Mouse (Mus musculus) embryonic facial prominence, embryonic 14.5 days (tissue): ENCODE results near the gene Prpf8. TPM values are rescaled to one million over a fixed set of nuclear protein-coding genes. Genes with fewer than 3 reads are reported as not detected.
A peak's percentile ranks its signal among the peaks of the same experiment; 100 is the strongest.

ENCODE experiments used
- ATAC-seq: fragments of 200-750 bp; cut with Nextera tagmentation; 2 replicates; pipeline ENCODE4 v1.8.0; 2017; ENCODE audit warnings: low read depth, moderate number of reproducible peaks, moderate TSS enrichment
- DNase-seq: peaks from one replicate; pipeline ENCODE4 v3.0.0-alpha.2; 2015; ENCODE audit warnings: low spot score
- H3K27ac ChIP-seq: fragments of 300-500 bp; sonication (generic); replicated peaks from 2 replicates; pipeline ENCODE4 v1.5.1; 2014; ENCODE audit warnings: low read depth, mild to moderate bottlenecking, low read length, moderate library complexity
- H3K27me3 ChIP-seq: fragments of 300-500 bp; sonication (generic); replicated peaks from 2 replicates; pipeline ENCODE4 v1.6.1; 2014; ENCODE audit warnings: low read length; ENCODE audit not compliant: control insufficient read depth, insufficient read depth
- H3K36me3 ChIP-seq: fragments of 300-500 bp; sonication (generic); 2 replicates; pipeline ENCODE4 v1.6.1; 2014; ENCODE audit warnings: low read length, mixed read lengths; ENCODE audit not compliant: control insufficient read depth, insufficient read depth
- H3K4me1 ChIP-seq: fragments of 300-500 bp; sonication (generic); 2 replicates; pipeline ENCODE4 v1.6.1; 2014; ENCODE audit warnings: antibody characterized with exemption, low read length; ENCODE audit not compliant: control insufficient read depth, insufficient read depth
- H3K4me2 ChIP-seq: fragments of 300-500 bp; sonication (generic); 2 replicates; pipeline ENCODE4 v1.6.1; 2014; ENCODE audit warnings: low read depth, mild to moderate bottlenecking, low read length, moderate library complexity, mixed read lengths
- H3K4me3 ChIP-seq: fragments of 300-500 bp; sonication (generic); 2 replicates; pipeline ENCODE4 v1.5.1; 2014; ENCODE audit warnings: low read depth, mild to moderate bottlenecking, low read length
- H3K9ac ChIP-seq: fragments of 300-500 bp; sonication (generic); 2 replicates; pipeline ENCODE4 v1.6.1; 2014; ENCODE audit warnings: low read depth, mild to moderate bottlenecking, low read length, moderate library complexity, mixed read lengths
- H3K9me3 ChIP-seq: fragments of 300-500 bp; sonication (generic); 2 replicates; pipeline ENCODE4 v1.6.1; 2016; ENCODE audit warnings: low read length; ENCODE audit not compliant: control insufficient read depth
- WGBS: fragments of 180-500 bp; shearing (Covaris S2); extraction: QIAGEN DNeasy Blood & Tissue Kit; methylation state at CpG from one replicate; pipeline ENCODE4 v1.1.7; 2014; 5-methylcytosine and 5-hydroxymethylcytosine counted together
- polyA plus RNA-seq: library from polyadenylated mRNA; unstranded; fragments of >200 nt; fragmentation: Nextera tagmentation; extraction: Ambion mirVana; gene quantifications from 2 replicates; pipeline ENCODE4 v1.2.1, GENCODE M21; 2014

Prpf8 gene
- polyA plus RNA-seq, 1 experiment from 2014 or later: 76.6 TPM

- H3K4me3 ChIP-seq: no peak overlapping the region
Measured at GRCm38 (mm10) chr11:75519834-75520633, 33.4 kb downstream of the Prpf8 start.

DNA sequence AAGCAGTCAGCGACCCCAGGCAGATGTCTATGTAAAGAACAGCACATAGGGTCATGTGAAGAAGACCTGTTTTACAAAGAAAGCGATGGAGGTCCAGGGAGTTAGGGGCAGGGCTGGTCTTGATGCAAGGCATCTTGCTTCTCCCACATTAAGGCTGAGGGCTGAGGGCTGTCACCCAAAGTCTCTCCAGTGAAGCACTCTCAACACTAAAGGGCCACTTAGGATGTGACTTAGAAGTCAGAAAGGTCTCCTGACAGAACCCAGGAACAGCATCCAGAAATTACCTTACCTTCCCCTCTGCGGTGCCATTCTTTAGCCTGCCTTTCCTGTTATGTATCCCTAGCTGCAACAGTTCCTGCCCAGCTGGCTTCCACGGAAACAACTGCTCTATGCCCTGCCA, 35.0 kb downstream of the Prpf8 start:
- WGBS: 91% methylated on average over 4 of the region's 4 CpGs
- H3K27ac ChIP-seq: no peak overlapping the region
- H3K9ac ChIP-seq: no peak overlapping the region
- H3K27me3 ChIP-seq: no peaks in the 10 kb centered on the region
- no peak overlapping the region for H3K4me3 ChIP-seq
- H3K36me3 ChIP-seq: no peaks in the 10 kb centered on the region
- no peak for ATAC-seq
- no peak overlapping the region for H3K4me2 ChIP-seq
- no peaks in the 10 kb centered on the region for H3K9me3 ChIP-seq
- no peaks in the 10 kb centered on the region for H3K4me1 ChIP-seq
- DNase-seq: no peak

More at GRCm38 (mm10) chr11:75519834-75520633, 33.4 kb downstream of the Prpf8 start:
- H3K27ac ChIP-seq: no peak overlapping the region
- H3K4me1 ChIP-seq: no peaks in the 10 kb centered on the region
- no peak for DNase-seq
- H3K4me2 ChIP-seq: no peak overlapping the region
- no peaks in the 10 kb centered on the region for H3K27me3 ChIP-seq
- H3K9ac ChIP-seq: no peak overlapping the region
- 76% methylated on average over 15 of the region's 15 CpGs for WGBS
- no peaks in the 10 kb centered on the region for H3K9me3 ChIP-seq
- no peaks in the 10 kb centered on the region for H3K36me3 ChIP-seq
- no peak for ATAC-seq

DNA sequence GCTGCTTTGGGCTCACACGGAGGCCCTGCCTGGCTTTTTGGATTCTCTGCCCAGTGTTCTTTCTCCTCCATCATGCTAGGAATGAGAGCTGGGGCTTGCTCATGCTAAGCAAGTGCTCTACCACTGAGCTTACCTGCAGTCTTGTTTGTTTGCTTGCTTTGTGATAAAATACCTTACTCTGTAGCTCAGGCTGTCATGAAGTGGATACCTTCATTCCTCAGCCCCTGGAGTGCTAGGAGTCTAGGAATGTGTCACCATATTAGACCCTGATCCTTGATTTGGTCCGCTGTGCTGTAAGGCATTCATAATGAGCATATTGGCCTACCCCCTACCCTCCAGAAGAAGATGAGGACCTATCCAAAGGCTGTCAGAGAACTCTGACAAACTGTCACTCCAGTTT, 36.2 kb downstream of the Prpf8 start:
- ATAC-seq (no peak), DNase-seq (no peak)
- Histone ChIP-seq H3K4me1 (no peaks in the 10 kb centered on the region), H3K4me3 (no peak overlapping the region), H3K27me3 (no peaks in the 10 kb centered on the region), H3K9me3 (no peaks in the 10 kb centered on the region), H3K27ac (no peak overlapping the region), H3K9ac (no peak overlapping the region), H3K36me3 (no peaks in the 10 kb centered on the region), H3K4me2 (no peak overlapping the region)
- 90% methylated on average over 2 of the region's 2 CpGs for WGBS

GRCm38 (mm10) chr11:75525531-75526125, 39.0 kb downstream of the Prpf8 start:
- no peak for ATAC-seq
- no peak for DNase-seq
- H3K4me1 ChIP-seq: no peaks in the 10 kb centered on the region
- no peak overlapping the region for H3K9ac ChIP-seq
- 83% methylated on average over 15 of the region's 15 CpGs for WGBS
- no peaks in the 10 kb centered on the region for H3K27me3 ChIP-seq
- no peaks in the 10 kb centered on the region for H3K36me3 ChIP-seq
- no peaks in the 10 kb centered on the region for H3K9me3 ChIP-seq
- no peak overlapping the region for H3K4me3 ChIP-seq
- H3K27ac ChIP-seq: no peak overlapping the region
- no peak overlapping the region for H3K4me2 ChIP-seq

GRCm38 (mm10) chr11:75526943-75527342, 40.3 kb downstream of the Prpf8 start:
- Histone ChIP-seq H3K4me3 (no peak overlapping the region), H3K27me3 (no peaks in the 10 kb centered on the region), H3K9ac (no peak overlapping the region), H3K4me2 (no peak overlapping the region), H3K36me3 (no peaks in the 10 kb centered on the region), H3K4me1 (no peaks in the 10 kb centered on the region), H3K27ac (no peak overlapping the region), H3K9me3 (no peaks in the 10 kb centered on the region)
- ATAC-seq (no peak), DNase-seq (no peak)
- WGBS: 84% methylated on average over 6 of the region's 6 CpGs

DNA sequence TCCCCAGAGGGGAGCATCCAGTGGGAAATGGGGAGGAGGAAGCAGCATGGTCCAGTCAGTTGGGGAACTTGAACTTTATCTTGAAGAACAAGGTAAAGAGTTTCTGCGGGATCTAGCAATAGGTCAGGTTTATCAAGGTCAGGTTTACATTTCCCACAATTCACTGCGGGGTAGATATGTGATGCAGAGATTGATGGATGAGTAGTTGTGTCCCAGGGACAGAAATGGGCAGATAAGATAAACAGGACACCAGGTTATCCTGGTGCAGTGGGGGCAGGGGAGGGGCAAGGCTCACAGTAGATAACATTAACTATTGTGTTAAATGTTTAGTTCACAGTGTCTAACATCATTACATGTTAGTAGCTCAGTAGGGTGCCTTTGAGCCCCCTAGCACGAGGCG, 43.2 kb downstream of the Prpf8 start:
- no peak overlapping the region for H3K4me3 ChIP-seq
- no peaks in the 10 kb centered on the region for H3K27me3 ChIP-seq
- no peak overlapping the region for H3K27ac ChIP-seq
- ATAC-seq: no peak
- no peak overlapping the region for H3K9ac ChIP-seq
- peaks cover 8% of the 10 kb centered on the region; the same call in 1 of the 2 replicates for H3K4me1 ChIP-seq
- DNase-seq: no peak
- WGBS: 51% methylated on average over 4 of the region's 4 CpGs
- H3K4me2 ChIP-seq: no peak overlapping the region
- H3K9me3 ChIP-seq: no peaks in the 10 kb centered on the region
- H3K36me3 ChIP-seq: no peaks in the 10 kb centered on the region

DNA sequence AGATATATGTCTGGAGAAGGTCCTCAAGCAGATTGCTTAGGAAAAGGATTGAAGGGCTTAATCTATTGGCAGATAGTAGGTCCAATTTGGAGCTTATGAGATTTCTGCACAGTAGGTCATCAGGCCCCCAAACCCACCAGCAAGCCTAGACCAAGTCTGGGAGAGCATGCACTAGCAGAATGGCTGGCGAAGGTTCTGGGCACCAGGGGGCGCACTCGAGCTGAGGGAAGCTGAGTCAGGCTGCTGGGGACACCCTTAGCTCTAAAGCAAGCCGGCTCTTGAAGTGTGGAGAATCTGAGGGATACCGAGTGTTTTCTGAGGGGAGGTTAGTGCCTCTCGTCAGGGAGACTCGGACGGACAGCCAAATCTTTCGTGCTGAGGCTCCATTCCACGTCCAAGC, 43.7 kb downstream of the Prpf8 start:
- Histone ChIP-seq H3K27ac (no peak overlapping the region; the same call in 1 of the 2 replicates), H3K4me1 (peaks cover 8% of the 10 kb centered on the region; the same call in 1 of the 2 replicates)
- ATAC-seq: peak; percentile 26; the same call in 1 of the 2 replicates

GRCm38 (mm10) chr11:75530845-75531373, 44.3 kb downstream of the Prpf8 start:
- Histone ChIP-seq H3K9ac (peak overlapping the region; percentile 73), H3K36me3 (no peaks in the 10 kb centered on the region), H3K4me3 (peak overlapping the region; percentile 71), H3K4me2 (peak overlapping the region; percentile 90), H3K9me3 (no peaks in the 10 kb centered on the region), H3K27me3 (no peaks in the 10 kb centered on the region), H3K4me1 (peaks cover 8% of the 10 kb centered on the region; the same call in 1 of the 2 replicates), H3K27ac (peak overlapping the region; percentile 77; the same call in 1 of the 2 replicates)
- under 1% methylated on average over 30 of the region's 31 CpGs for WGBS
- ATAC-seq (peak; percentile 3), DNase-seq (no peak)

More for the DNA sequence above, 43.7 kb downstream of the Prpf8 start:
- DNase-seq: peak; percentile 92
- no peaks in the 10 kb centered on the region for H3K9me3 ChIP-seq
- no peaks in the 10 kb centered on the region for H3K36me3 ChIP-seq
- no peaks in the 10 kb centered on the region for H3K27me3 ChIP-seq
- H3K4me3 ChIP-seq: peak overlapping the region; percentile 71
- peak overlapping the region; percentile 90 for H3K4me2 ChIP-seq
- whole genome bisulfite sequencing: 1% methylated on average over 10 of the region's 10 CpGs
- peak overlapping the region; percentile 73 for H3K9ac ChIP-seq
